Mouse (Mus musculus) erythroblast, embryonic 14.5 days (primary cell): Measurements from ENCODE around the gene Gm37240. TPM values are rescaled to one million over a fixed set of nuclear protein-coding genes. Genes with fewer than 3 reads are reported as not detected.

Experiments used
- H3K27me3 ChIP-seq: 2 replicates; pipeline ENCODE4 v1.6.1; 2012; ENCODE audit warnings: inconsistent platforms; ENCODE audit not compliant: control insufficient read depth
- H3K36me3 ChIP-seq: 2 replicates; pipeline ENCODE4 v1.6.1; 2012; ENCODE audit warnings: mild to moderate bottlenecking, inconsistent platforms; ENCODE audit not compliant: control insufficient read depth
- H3K4me1 ChIP-seq: 2 replicates; pipeline ENCODE4 v1.6.1; 2012; ENCODE audit warnings: inconsistent platforms; ENCODE audit not compliant: control insufficient read depth
- H3K4me3 ChIP-seq: replicated peaks from 2 replicates; pipeline ENCODE3; 2012; ENCODE audit warnings: moderate library complexity, mild to moderate bottlenecking, inconsistent platforms
- H3K9me3 ChIP-seq: 2 replicates; pipeline ENCODE4 v1.6.1; 2012; ENCODE audit warnings: low read length, inconsistent platforms, mixed read lengths; ENCODE audit not compliant: control insufficient read depth
- GATA1 ChIP-seq: IDR thresholded peaks from 2 replicates; pipeline ENCODE4 v1.6.1; 2012; ENCODE audit warnings: low read length, inconsistent platforms, mixed read lengths
- TAL1 ChIP-seq: IDR thresholded peaks from 3 replicates; pipeline ENCODE4 v1.6.1; 2012; ENCODE audit warnings: low read length, inconsistent platforms, mixed read lengths
- polyA plus RNA-seq: library from polyadenylated mRNA; stranded (reverse); fragments of >175 nt; gene quantifications from 2 replicates; pipeline ENCODE4 v1.2.3, GENCODE M21; 2012

Gm37240 gene
- polyA plus RNA-seq, 1 experiment = not detected

DNA sequence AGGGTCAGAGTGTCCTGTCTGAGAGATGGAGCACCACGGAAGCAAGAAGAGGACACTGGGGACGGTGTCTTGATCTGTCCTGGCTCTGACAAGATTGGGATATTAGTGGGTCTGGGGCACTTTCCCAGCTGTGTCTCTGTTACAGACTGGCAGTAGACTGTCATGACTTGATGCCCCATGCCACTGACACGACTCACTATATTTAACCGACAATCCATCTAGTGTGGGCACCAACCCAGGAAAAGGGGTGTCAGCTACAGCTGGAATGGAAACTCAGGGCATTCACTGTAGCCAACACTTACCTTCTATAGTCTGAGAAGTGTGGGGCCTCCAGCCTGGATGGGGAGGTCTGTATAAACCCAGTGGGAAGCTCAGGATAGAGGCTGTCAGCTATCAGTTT is 681.4 kb downstream of the Gm37240 start:
- no peaks in the 10 kb centered on the region for H3K4me1 ChIP-seq
- TF ChIP-seq TAL1 = no peak
- TF ChIP-seq GATA1 = no peak

GRCm38 (mm10) chr3:85203659-85204058 is 683.7 kb downstream of the Gm37240 start:
- H3K27me3 ChIP-seq = no peaks in the 10 kb centered on the region
- H3K36me3 ChIP-seq = no peaks in the 10 kb centered on the region
- no peaks in the 10 kb centered on the region for H3K4me1 ChIP-seq
- H3K9me3 ChIP-seq = no peaks in the 10 kb centered on the region
- no peak overlapping the region for H3K4me3 ChIP-seq
- TF ChIP-seq TAL1 (no peak), GATA1 (no peak)

More for the DNA sequence above, 681.4 kb downstream of the Gm37240 start:
- H3K9me3 ChIP-seq = no peaks in the 10 kb centered on the region
- no peak overlapping the region for H3K4me3 ChIP-seq
- H3K27me3 ChIP-seq = no peaks in the 10 kb centered on the region
- no peaks in the 10 kb centered on the region for H3K36me3 ChIP-seq

DNA sequence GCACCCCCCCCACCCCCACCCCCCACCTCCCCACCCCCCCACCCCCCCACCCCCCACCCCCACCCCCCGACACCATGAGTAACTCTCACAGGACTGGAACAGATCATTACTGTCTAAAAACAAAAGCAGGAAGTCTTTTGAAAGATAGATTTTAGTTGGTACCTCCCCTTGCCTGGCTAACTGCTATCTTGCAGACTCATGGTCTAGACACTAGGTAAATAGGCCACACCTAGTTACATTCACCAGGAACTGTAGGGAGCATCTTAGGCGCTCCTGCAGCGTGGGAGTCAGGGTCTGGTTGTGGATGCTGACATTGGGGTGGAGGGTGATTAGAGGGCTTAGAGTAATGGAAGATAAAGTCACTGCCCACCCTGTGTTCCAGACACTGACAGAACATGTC is 684.6 kb downstream of the Gm37240 start:
- TF ChIP-seq TAL1 (no peak), GATA1 (no peak)
- Histone ChIP-seq H3K27me3 (no peaks in the 10 kb centered on the region), H3K9me3 (no peaks in the 10 kb centered on the region), H3K4me3 (no peak overlapping the region), H3K36me3 (no peaks in the 10 kb centered on the region), H3K4me1 (no peaks in the 10 kb centered on the region)

- Histone ChIP-seq H3K27me3 (no peaks in the 10 kb centered on the region), H3K36me3 (no peaks in the 10 kb centered on the region), H3K4me1 (peaks cover 2% of the 10 kb centered on the region; the same call in 1 of the 2 replicates), H3K9me3 (no peaks in the 10 kb centered on the region), H3K4me3 (no peak overlapping the region)
- TF ChIP-seq TAL1 (no peak), GATA1 (no peak)
Observed at GRCm38 (mm10) chr3:85201785-85202184, 685.5 kb downstream of the Gm37240 start.

DNA sequence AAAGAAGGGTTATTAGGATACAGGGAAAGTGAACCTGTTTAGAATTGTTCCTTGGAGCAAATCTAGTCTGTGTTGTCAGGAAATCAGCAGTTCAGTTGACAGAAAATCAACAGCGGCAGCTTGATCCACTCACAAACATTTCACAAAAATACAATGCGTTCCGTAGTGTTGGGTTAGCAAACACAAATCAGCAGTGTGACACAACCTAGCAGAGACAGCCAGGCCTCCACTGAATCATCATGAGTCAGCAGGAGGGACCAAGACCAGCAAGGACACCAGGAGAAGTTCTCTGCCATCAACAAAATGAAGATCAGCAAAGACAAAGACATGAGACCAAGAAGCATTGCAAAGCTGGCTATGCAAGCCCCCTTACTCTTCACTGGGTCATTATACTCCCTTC is 688.8 kb downstream of the Gm37240 start:
- TF ChIP-seq TAL1 (no peak), GATA1 (no peak)
- Histone ChIP-seq H3K27me3 (no peaks in the 10 kb centered on the region), H3K4me1 (peaks cover 2% of the 10 kb centered on the region; the same call in 1 of the 2 replicates), H3K36me3 (no peaks in the 10 kb centered on the region), H3K4me3 (no peak overlapping the region), H3K9me3 (no peaks in the 10 kb centered on the region)

DNA sequence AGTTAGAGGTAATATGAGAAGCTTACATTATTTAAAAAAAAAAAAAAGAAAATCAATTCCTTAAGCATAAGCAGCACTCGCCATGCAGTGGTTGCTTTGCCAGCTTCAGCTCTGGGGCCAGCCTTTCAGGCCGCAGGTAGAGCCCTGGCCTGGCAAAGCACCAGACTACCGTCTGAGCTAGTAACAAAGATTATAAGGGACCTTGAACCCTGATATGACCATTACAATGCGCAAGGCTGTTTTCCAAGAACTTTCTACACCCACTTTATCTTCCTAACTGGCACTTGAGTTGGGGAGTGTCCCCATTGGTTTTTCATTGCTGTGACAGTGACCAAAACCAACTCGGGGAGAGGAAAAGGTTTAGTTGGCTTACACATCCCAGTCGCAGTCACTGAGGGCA is 690.2 kb downstream of the Gm37240 start:
- no peaks in the 10 kb centered on the region for H3K9me3 ChIP-seq
- no peaks in the 10 kb centered on the region for H3K36me3 ChIP-seq
- no peaks in the 10 kb centered on the region for H3K27me3 ChIP-seq
- peaks cover 2% of the 10 kb centered on the region; the same call in 1 of the 2 replicates for H3K4me1 ChIP-seq
- TF ChIP-seq TAL1 = no peak
- no peak for TF ChIP-seq GATA1
- H3K4me3 ChIP-seq = no peak overlapping the region

DNA sequence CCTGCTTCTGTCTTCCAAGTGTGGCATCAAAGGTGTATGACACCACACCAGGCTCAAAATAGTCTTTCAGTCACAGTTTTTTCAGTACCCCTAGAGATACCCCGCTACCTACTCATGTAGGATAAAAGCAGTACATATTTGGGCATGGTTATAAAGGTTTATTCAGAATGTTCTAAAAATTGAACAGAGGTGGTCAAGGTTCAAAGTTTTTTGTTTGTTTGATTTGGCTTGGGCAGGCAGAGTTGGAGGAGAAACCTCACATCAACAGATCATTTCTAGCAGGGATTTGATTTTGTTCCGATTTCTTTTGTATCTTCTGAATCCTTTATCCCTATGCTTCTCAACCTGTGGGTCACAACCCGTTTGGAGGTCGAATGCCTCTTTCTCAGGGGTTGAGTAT is 690.7 kb downstream of the Gm37240 start:
- Histone ChIP-seq H3K4me1 (peaks cover 2% of the 10 kb centered on the region; the same call in 1 of the 2 replicates), H3K27me3 (no peaks in the 10 kb centered on the region), H3K9me3 (no peaks in the 10 kb centered on the region), H3K4me3 (no peak overlapping the region), H3K36me3 (no peaks in the 10 kb centered on the region)
- TF ChIP-seq GATA1 (no peak), TAL1 (no peak)

DNA sequence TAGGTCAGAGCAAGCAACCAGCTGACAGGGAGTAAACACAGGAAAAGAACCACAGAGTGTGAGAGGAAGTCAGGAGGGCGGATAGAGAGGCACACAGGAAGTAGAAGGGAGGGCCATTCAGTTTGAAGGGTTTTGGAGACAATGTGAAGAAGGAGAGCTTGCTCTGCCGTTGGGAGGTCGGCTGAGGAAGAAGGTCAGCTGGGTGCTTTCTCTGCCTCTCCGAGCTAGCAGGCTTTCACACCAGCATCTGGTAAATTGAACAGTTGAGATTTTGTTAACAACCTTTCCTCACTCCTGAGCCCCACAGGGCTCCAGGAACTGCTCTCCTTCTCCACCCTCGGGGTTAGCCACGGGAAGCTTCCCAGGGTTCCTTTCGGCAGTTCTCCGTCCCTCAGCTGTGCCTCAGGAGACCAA is 692.2 kb downstream of the Gm37240 start:
- H3K4me3 ChIP-seq = peak overlapping the region; percentile 56
- no peaks in the 10 kb centered on the region for H3K36me3 ChIP-seq
- H3K4me1 ChIP-seq = peaks cover 2% of the 10 kb centered on the region; the same call in 1 of the 2 replicates
- H3K27me3 ChIP-seq = no peaks in the 10 kb centered on the region
- TF ChIP-seq GATA1 (no peak), TAL1 (no peak)
- H3K9me3 ChIP-seq = no peaks in the 10 kb centered on the region

GRCm38 (mm10) chr3:85189791-85190190 is 697.5 kb downstream of the Gm37240 start:
- H3K9me3 ChIP-seq = no peaks in the 10 kb centered on the region
- H3K4me3 ChIP-seq = no peak overlapping the region
- H3K27me3 ChIP-seq = no peaks in the 10 kb centered on the region
- no peaks in the 10 kb centered on the region for H3K4me1 ChIP-seq
- TF ChIP-seq TAL1 (no peak), GATA1 (no peak)
- H3K36me3 ChIP-seq = no peaks in the 10 kb centered on the region

GRCm38 (mm10) chr3:85188364-85188763 is 699.0 kb downstream of the Gm37240 start:
- TF ChIP-seq GATA1 = no peak
- TF ChIP-seq TAL1 = no peak
- Histone ChIP-seq H3K4me3 (no peak overlapping the region), H3K9me3 (no peaks in the 10 kb centered on the region), H3K4me1 (no peaks in the 10 kb centered on the region), H3K27me3 (no peaks in the 10 kb centered on the region), H3K36me3 (no peaks in the 10 kb centered on the region)
